Mouse (Mus musculus): Measurements from ENCODE around the gene Smim17.
A peak's percentile ranks its signal among the peaks of the same experiment; 100 is the strongest.

The Smim17 gene

GRCm38 (mm10) chr7:6419894-6420293 is 21.4 kb downstream of the Smim17 start:
- DNase-seq, result no peak

DNA sequence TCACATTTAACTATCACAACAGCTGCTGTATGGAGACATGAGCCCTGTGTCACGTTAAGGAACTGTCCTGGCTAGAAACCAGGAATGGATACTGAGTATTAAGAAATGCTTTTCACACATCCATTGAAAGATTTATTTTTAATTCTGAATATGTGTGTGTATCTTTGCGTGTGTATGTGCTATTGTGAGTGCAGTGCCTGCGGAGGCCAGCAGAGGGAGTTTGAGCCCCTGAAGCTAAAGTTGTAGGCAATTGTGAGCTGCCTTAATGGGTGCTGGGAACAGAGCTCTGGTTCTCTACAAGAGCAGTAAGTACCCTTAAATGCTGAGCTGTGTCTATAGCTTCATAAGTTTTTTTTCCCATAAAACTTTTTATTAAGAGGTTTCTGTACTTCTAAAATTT is 30.9 kb downstream of the Smim17 start:
- no peak for DNase-seq

GRCm38 (mm10) chr7:6430342-6430741 is 31.8 kb downstream of the Smim17 start:
- peak; percentile 40 for DNase-seq

GRCm38 (mm10) chr7:6438388-6438787 is 39.9 kb downstream of the Smim17 start, which contains the start of gene Olfr1344:
Gene Olfr1344, plus strand, starts transcription at chr7:6438688.
- DNase-seq, result no peak

GRCm38 (mm10) chr7:6441173-6441572 is 42.7 kb downstream of the Smim17 start:
- peak; percentile 6 for DNase-seq

- no peak for DNase-seq
Observed at GRCm38 (mm10) chr7:6447771-6448170, 49.3 kb downstream of the Smim17 start.

DNA sequence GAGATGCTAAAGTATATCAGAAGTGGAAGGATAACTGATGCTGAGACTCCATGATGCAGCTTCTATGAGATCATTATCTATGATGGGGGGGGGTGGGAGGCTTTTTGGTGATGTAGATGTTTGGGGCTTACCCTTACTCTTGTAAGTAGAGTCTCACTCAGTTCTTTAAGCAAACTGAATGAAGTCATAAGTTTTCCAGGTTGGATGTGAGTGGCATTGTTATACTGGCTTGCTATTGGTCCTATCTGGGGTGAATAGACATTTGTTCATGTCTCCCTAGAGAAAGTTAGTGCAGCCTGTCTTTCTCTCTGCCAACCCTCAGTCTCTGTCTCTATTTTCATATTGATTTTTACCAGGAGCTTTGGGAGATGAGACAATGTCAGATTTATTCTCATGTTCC is 57.4 kb downstream of the Smim17 start, which contains the start of gene Olfr1336:
Gene Olfr1336, plus strand, starts transcription at position 301 of the 400 bp plus-strand sequence.
- no peak for DNase-seq

DNA sequence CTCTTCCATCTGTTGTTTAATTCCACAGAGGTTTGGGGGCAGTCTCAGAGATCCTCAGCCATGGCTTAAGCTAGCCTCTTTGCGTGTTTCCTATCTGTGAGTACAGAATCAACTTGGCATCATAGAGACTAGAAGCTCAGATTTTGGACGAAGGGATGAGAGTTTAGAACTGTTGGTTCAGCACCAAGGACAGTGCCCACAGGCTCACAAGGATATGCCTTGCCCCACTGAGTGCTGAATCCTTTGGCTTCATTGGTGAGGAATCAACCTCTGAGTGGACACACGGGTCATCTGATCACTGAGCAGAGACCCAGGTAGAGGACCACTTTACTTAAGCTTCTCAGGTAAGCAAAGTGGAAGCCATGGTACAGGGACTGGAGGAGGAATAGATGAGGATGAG is 57.9 kb downstream of the Smim17 start:
- no peak for DNase-seq

DNA sequence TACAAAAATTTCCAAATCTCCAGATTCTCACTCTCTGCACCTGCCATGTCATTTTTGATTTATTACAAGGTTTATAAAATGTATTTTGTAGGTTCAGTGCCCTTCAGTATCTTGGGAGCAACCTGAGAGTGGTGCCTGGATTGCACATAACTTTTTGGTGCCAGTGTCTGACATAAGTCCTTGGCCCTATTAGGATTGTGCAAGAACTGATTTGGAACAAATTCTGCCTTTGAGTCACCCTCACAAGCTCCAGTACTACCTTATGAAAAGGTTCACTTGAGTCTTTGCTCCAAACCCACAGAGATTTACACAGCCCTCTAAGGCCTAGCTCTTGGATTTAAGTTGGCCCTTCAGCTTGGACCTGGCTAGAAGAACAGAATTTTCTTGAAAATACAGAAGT is 68.4 kb downstream of the Smim17 start, which contains the start of gene Olfr1346:
Gene Olfr1346, plus strand, starts transcription at position 151 of the 400 bp plus-strand sequence.
- no peak for DNase-seq

- peak; percentile 83 for DNase-seq
Observed at GRCm38 (mm10) chr7:6477633-6478032, 79.1 kb downstream of the Smim17 start.
